Mouse (Mus musculus) ES-E14 (cell line): ENCODE measurements around the gene Cd47.

Experiments
- HCFC1 ChIP-seq: IDR thresholded peaks from 2 replicates; pipeline ENCODE4 v1.6.1; 2012; ENCODE audit warnings: low read length, inconsistent platforms, borderline replicate concordance; ENCODE audit not compliant: insufficient read depth
- MAFK ChIP-seq: IDR thresholded peaks from 2 replicates; pipeline ENCODE4 v1.6.1; 2014; ENCODE audit warnings: mild to moderate bottlenecking, low read depth, low read length, inconsistent platforms; ENCODE audit not compliant: insufficient read depth
- ZC3H11A ChIP-seq: IDR thresholded peaks from 2 replicates; pipeline ENCODE4 v1.6.1; 2012; ENCODE audit warnings: low read depth, mild to moderate bottlenecking, inconsistent platforms, low read length, borderline replicate concordance

- TF ChIP-seq MAFK (no peak), HCFC1 (no peak), ZC3H11A (no peak)
Observed at GRCm38 (mm10) chr16:49807419-49807841, 7.1 kb downstream of the Cd47 start.
